Mouse (Mus musculus): ENCODE measurements around the gene Zyx.

Zyx gene

DNA sequence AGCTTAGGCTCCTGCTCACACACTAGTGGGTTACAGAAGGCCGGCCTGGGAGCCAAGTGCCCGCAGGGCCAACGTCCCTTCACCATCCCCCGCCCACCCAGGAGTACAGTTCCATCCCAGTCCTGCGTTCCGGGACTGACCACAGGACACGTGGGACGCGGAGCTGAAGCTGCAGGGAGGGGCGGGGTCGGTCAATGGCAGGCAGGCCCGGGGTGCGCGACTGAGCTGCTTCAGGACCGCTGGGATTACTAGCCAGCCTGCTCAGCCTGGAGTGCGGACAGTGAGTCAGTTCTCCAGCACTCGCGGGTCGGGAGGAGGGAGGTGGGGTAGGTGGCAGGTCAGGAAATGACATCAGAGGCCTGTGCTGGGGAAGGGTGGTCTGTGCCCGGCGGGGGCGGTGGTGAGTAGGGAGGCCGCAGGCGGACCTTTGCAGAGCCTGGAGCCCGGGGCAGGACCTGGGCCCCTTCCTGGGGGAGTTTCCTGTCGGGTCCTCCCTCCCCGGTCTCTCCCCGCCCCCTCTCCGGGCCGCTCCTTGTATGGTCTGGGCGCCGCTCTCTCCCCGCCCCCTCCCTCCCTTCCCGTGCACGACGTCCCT lies at the start of gene Zyx:
Gene Zyx (plus strand): TSS at position 205 of the 595 bp plus-strand sequence.
- peak; percentile 96 for DNase-seq

DNA sequence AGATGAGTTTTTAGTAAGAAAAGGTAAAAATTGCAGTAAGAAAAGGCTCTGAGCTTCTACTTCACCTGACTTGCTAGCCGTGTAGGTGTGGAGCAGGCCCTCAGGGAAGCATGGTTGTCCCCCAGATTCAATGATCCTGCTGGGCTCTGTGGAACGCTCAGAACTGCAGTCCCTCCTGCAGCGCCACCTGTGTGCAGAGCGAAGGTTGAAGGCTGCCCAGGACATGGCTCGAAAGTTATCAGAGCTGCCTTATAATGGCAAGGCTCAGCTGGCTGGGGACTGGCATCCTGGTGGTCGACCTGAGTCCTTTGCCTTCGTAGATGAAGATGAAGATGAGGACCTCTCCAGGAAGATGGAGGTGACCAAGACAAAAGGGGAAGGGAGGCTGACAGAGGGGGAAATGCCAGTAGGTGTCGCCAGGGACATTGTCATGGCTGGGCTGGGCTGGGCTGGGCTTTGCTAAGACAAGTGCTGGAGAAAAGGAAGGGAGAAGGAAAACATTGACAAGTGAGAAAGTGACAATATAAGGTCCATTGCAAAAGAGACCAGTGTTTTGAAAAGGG lies 39.5 kb upstream of the Zyx start:
- DNase-seq = peak; percentile 15

DNA sequence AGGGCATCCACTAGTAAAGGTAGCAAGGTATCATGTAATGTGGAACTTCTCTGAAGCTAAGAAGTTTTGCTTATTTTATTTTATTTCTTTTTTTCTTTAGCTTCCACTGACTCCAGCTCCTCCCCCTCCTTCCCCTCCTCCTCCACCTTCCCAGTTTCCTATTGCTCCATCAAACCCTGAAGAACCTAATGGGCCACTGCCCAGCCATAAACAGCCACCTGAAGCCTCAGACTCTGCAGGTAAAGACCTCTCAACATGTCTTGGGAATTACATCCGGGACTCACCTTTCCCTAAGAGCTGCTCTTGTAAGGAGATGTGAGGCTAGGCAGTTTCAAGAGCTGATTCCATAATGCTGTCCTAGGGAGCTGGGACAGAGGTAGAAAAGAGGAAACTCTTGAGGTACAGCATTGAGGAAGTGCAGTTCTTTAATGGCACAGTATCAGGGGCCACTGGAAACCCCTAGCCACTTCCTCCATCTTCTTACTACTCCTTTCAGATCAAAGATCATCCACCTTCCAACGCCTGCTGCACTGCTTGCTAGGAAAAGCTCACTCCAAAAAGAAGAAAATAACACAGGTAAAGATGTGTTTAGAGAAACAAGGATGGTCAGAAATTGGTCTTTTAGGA lies 38.9 kb upstream of the Zyx start:
- peak; percentile 21 for DNase-seq

DNA sequence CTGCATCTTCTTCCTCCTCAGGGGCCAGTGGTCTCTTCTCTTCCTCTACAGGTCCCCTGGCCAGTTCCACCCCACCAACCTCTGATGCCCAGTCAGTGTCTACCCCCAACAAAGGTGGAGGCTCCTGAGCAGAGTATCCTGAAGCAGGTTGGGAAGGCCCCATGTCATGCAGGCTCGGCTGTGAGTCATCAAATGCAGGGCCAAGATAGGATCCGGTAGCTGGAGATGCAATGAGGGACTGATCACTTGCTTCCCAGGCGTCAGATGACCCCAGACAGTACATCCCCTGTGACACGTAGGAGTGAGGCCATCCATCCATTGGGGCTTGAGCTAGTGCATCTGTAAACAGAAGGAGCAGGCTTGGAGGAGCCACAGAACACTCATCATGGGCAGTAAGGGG lies 31.1 kb upstream of the Zyx start:
- no peak for DNase-seq

DNA sequence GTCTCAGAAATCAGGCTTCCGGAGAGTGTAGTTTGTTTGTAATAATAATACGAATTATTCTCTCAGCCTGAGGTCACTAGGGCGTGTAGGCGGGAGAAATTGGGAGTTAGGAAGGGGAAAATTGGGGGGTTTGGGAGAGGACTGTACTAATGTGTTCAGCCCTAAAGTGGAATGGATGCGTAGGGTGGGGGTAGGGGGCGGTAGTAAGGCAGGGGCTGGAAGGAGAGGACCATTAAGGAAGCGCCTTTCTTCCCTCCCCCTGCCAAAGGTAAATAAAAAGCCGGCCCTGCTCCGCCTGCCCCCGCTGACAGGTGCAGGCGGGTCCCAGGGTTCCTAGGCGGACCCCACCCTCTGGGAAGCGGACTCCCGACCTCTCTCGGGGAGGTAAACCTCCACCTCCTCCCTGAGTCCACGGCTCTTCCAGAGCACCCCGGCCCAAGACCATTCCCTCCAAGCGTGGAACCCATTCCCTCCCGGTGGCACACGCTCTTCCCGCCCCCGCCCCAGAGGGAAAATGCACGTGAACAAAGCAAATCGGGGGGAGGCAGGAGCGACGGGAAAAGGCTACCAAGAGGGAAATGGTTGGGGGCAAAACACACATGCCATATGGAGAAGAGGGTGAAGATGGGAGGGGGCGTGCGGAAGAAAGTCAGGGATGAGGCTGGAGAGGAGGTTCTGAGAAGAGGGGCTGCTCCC lies 25.9 kb upstream of the Zyx start:
- DNase-seq = no peak

DNA sequence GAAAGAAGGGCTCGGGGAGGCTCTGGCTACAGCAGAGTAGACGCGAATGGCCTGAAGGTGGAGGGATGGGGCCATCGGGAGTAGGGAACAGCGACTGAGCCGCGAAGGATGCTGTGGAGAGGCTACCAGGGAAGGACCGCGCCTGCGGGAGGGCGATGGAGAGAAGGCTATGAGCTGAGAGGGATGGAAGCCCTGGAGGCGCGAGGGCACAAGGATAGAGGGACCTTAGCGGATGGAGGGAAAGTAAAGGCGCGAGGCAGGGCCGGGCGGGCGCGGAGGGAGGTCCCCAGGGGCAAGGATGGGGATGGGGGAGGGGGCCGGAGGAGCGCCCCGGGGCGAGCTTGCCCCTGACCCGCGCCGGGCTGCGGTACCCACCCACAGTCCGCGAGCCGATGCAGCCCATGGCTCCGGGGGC lies 25.4 kb upstream of the Zyx start:
- DNase-seq = no peak

DNA sequence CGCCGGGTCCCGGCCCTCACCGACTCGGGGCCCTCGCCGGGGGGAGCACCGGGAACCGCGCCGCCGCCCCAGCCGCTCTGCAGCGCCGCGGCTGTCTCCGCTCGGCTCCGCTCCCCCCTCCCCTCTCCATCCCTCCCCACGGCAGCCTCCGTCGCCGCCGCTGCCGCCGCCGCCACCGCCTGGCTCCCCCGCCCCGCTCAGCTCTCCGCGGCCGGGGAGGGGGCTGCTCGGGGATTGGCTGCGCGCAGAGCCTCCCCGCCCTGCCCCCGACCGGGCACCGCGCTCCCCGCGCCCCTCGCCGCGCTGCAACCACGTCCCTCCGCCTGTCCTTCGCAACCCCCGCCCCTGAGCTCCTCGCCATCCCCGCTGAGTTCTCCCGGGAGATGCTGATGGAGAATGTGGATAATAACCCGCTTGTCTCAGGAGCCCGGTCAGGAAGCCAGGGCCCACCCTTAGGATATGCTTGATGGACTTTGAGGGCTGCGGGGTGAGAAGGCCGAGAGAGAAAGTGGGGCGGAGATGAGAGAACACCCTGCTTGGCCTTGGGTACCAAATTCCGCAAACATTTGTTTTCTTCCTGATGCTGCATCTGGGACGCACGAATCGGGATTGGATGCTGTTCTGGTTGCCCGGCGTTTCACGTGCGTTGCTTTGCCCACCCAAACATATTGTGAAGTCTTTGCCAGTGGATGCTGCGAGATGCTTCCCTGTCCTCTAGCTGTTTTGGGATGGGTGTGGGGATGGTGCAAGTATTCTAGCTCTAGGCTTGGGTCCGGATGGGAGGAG lies 24.8 kb upstream of the Zyx start, which contains the start of gene Fam131b:
Gene Fam131b (minus strand): TSS at position 162 of the 786 bp plus-strand sequence.
- DNase-seq = no peak

DNA sequence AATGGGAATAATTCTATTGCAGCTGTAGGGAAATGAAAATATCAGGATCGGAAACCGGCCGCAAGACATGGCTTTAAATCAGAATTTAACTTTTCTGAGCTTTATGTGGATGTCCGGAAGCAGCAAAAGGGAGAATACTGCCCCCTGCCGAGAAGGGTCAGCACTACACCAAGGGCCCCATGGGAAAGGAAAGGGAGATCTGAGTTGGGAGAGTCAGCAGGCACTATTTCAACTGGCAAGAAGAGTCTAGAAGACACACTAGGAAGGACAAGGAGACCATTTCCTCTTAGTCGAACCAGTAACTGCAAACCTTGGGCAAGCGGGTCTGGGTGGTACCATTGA lies 24.2 kb upstream of the Zyx start:
- peak; percentile 86 for DNase-seq

DNA sequence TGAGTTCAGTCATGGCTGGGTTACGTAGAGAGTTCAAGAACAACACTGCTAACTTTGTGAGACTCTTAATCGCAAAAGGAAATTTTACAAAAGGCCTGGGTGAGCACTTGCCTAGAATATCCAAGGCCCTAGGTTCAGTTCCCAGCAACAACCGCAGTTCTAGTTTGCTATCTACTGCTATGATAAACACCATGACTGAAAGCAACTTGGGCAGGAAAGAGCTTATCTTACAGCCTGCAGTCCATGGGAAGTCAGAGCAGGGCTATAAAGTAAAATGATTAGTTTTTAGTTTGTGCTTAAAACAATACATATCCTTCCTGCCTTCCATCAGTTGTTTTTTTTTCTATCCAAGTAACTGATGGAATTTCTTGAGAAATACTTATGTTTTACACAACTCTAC lies 22.9 kb upstream of the Zyx start:
- no peak for DNase-seq

DNA sequence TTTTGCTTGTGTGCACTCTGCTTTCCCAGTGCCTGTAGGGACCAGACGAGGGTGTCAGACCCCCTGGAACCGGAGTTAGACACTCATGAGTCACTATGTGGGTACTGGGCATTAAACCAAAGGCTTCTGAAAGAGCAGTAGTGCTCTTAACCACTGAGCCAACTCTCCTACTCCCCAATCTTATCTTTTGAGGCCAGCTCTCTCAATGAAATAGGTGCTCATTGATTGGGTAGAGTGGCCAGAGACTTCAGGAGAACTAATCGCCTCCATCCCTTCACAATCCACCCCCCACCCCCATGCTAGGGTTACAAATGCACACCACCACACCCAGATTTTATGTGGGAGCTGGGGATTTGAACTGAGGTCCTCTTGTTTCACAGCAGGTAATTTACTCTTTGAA lies 20.7 kb upstream of the Zyx start:
- DNase-seq = no peak

DNA sequence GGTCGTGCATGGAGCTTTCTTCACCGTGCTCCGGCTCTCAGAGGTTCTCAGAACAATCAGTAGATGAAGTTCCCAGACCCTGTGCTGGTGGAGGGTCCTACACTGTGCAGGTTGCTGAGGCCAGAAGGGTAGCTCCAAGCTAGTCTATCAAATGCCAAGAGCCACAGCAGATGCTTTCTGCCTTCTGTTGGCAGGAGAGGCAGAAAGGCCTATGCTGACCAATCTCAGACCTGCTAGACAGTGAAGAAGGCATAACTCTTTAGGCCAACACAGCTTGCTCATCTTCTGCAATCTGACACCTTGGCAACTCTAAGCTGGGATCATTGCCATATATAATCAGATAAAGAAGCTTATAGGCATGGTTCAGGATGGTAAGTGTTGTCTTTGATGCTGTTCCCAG lies 19.2 kb upstream of the Zyx start:
- no peak for DNase-seq

DNA sequence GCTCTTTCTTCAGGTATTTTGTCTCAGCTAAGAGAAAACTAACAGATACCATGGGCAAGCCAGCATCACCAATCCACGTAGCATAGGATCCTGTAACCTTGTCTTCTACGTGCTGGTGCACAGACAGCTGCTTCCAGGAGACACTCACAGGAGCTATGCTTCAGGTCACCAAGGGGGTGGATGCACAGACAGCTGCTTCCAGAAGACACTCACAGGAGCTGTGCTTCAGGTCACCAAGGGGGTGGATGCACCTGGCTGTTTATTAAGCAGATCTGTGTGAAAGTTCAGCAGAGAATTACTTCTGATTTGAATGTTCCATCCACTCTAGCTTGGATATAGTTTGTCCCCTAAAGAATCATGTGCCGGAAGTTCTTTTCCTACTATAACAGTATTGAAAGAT lies 18.5 kb upstream of the Zyx start:
- no peak for DNase-seq

DNA sequence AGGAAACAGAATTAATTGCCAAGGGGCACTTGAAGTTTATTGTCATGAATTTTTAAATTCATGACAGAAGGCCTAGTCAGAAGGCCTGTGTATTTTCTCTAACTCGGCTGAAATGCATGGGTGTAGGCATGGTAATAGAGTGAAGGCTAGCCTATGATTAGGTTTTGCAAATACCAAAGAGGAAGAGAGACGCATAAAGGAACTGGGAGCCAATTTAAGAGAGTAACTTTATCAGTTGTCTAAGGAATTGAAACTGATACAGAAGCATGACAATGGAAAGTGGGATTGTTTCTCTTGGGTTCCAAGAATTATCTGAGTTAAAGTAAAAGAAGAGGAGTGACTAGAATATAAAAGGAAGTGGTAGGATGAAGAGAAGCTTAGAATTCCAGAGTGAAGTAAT lies 10.2 kb upstream of the Zyx start:
- DNase-seq = no peak

DNA sequence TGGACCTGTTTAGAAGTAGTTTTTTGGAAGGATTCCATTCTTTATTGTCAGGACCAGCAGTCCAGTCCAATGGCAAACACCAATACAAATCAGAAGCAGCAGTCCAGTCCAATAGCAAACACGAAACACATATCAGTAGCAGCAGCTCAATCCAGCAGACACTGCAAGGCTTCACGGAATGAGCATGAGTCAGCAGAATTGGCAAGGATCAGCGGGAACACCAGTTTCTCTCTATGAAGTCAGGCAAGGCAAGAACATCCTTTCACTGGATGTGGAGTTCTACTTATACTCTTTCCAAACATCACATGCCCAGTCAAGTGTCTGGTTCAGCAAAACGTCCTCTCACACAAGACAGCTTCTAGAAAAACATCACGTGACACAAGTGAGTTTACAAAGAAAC lies 9.4 kb upstream of the Zyx start:
- peak; percentile 49 for DNase-seq

DNA sequence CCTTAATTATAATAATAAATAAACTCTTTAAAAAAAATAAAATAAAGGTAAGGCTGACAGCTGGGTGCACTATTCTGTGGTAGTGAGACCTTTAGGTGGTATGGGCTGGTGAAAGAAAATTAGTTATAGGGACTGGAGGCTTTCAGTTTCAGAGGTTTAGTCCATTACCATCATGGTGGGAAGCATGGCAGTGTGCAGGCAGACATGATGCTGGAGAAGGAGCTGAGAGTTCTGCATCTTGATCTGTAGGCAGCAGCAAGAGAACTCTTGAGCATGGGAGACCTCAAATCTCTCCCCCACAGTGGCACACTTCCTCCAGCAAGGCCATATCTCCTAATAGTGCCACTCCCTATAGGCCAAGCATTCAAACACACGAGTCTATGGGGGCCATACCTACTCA lies 7.3 kb upstream of the Zyx start:
- no peak for DNase-seq

DNA sequence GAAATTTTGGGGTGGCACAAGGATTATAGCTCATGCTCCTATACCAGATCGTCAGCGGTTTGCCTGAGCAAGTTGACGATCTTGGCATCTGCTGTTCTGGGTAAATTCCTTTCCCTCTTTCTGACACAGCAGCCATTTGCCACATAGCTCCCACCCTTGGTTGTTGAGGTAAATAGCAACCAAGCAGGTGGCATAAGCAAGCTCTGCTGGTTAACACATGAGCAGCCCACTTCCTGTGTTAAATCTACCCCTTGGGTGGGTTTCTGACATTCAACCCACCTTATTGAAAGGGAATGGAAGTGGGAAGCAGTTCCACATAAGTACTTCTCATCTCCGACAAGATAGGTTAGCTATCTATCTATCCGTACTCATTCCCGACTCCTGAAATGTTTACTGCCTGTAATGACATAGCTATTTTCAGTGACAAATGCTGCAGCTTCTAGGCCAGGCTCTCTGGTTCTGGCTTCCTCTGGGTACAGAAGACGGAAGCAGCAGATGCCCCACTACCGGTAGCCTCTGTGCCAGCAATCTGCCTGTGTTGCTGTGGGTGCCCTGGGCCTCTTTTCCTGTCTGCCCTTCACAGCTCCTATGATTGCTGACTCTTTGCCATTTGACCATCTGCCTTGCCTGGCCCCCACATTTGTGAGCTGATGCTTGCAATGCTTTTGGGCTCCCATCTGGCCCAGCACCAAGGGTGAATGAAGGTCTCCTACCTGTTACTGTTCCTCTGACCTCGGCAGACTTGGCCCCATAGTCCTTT lies 5.9 kb upstream of the Zyx start:
- no peak for DNase-seq

DNA sequence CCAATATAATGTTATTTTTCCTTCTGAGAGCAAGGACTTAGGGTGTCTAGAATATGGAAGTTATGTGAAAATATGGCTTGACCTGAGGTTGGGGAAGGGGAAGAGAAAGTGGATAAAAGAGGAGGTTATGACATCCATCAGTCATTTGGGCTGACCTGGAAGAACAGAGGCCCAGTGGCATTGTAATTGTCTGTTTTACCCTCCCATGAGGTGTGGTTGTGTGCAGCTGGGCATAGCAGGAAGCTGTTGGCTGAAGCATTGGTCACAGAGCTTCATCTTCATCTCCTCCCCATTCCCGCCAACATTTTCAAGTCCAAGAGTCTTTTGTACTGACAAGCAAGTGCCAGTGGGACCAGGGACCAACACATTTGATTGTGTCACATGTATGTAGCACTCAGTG lies 5.2 kb upstream of the Zyx start:
- peak; percentile 13 for DNase-seq

DNA sequence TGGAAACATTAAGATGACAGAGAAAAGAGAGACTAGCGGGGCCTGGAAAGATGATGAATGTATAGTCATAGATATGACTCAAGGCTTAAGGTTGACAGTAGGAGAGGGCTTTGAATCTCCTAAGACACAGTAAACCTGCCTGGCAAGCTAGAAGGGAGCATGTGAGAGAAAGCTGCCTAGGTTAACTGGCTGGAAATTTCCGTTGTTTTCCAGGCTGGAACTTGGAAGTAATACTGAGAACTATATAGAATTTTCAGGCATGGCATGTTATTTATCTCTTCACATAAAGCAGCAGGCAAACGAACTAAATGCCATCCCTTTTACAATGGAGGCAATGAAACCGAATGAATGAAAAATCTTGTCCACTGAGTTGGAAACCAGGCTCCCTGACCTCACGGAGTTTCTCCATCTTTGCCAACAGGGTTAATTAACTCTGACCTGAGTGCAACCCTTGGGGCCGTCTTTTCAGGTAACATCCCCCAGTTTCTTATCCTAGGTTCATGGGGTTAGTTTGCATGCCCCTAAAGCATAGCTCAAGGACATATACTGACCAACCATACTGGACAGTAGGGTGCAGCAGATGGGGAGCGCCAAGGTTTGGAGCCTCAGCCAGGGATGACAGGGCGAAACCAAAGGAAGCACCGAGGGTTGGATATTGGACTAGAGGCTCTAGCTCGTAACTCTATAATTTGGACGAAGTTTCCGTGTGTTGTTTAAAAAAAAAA lies 987 bp upstream of the Zyx start:
- peak; percentile 14 for DNase-seq

DNA sequence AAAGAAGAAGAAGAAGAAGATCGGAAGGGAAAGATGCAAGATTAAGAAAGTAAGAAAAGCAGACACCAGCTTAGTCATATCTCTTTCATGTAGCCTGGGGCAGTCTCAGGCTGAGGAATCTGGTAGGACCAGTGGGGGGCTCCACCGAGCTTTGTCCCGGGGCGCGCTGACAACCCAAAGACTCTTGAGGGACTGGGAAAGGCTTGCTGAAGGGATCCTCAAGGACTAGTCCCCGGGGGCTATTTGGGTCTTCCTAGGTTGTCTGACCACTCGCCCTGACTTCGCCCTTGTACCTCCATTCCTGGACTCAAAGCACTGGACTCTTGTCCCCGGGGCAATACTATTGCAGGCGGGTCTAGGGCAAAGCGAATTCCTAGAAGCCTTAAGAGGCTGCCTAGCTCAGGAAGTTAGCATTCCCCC lies 414 bp upstream of the Zyx start:
- peak; percentile 91 for DNase-seq

DNA sequence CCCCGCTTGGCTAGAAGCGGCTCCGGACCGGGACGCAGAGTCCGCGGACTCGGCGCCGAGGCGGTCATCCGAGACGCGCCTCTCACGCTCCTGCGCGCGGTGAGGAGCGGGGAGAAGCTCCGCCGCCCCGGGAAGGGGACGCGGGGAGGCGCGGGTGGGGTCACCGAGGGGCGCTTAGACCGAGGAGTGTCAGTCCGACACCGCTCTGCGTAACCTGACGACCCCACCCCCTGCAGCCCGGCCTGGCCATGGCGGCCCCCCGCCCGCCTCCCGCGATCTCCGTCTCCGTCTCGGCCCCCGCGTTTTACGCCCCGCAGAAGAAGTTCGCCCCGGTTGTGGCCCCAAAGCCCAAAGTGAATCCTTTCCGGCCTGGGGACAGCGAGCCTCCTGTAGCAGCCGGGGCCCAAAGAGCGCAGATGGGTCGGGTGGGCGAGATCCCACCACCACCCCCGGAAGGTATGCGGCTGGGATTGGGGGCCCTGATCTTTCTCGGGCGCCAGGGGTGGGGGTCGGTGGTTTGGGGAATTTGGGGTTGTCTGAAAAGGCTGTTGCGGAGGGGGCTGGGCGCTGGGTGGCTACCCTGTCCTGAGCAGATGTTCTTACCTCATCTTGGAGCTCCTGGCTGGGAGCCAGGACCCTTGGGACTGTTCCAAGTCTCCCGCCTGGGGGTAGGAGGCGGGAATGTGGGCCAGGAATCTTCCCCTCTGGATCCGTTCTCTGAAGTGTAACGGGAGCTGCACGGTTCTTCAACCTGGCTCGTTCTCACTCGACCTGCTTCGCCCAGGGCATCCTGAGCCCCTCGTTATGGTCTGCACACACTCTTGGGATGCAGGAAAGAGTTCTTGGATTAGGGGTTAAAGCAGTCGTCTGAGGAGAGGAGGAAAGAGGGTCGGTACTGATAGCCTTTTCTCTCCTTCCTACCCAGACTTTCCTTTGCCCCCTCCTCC lies 864 bp downstream of the Zyx start:
- peak; percentile 76 for DNase-seq
